Mouse (Mus musculus) testis, postnatal 14 days (tissue): ENCODE measurements around the gene Dcxr.
"Not testable (repeated sequence)": the region's sequence is repeated elsewhere in the genome, so short reads cannot be mapped to it uniquely, and the experiment has no call there.

Experiments
- DNase-seq: peaks from one replicate; pipeline ENCODE4 v3.0.0; 2021; ENCODE audit warnings: low spot score

Dcxr gene

GRCm38 (mm10) chr11:120727169-120727527, at the start of gene Dcxr:
Dcxr (minus strand) TSS chr11:120727281.
- DNase-seq = peak; percentile 85

GRCm38 (mm10) chr11:120775774-120776469, 48.8 kb upstream of the Dcxr start:
- peak; percentile 90 for DNase-seq

GRCm38 (mm10) chr11:120773463-120774190, 46.5 kb upstream of the Dcxr start:
- peak; percentile 40 for DNase-seq

- peak; percentile 50 for DNase-seq
Measured at GRCm38 (mm10) chr11:120772749-120773148, 45.7 kb upstream of the Dcxr start.

- DNase-seq = no peak
Measured at GRCm38 (mm10) chr11:120768206-120768605, 41.1 kb upstream of the Dcxr start.

- DNase-seq = not testable (repeated sequence)
Measured at GRCm38 (mm10) chr11:120767023-120767422, 39.9 kb upstream of the Dcxr start.

- not testable (repeated sequence) for DNase-seq
Measured at GRCm38 (mm10) chr11:120763121-120763999, 36.3 kb upstream of the Dcxr start.

- not testable (repeated sequence) for DNase-seq
Measured at GRCm38 (mm10) chr11:120762672-120763041, 35.6 kb upstream of the Dcxr start, which contains the start of gene Hmga1b. Hmga1b (plus strand) TSS chr11:120762794.

- DNase-seq = no peak
Measured at GRCm38 (mm10) chr11:120761811-120762671, 35.0 kb upstream of the Dcxr start.

- no peak for DNase-seq
Measured at GRCm38 (mm10) chr11:120760236-120760635, 33.2 kb upstream of the Dcxr start.

GRCm38 (mm10) chr11:120751606-120752005, 24.5 kb upstream of the Dcxr start:
- no peak for DNase-seq

GRCm38 (mm10) chr11:120749430-120749829, 22.3 kb upstream of the Dcxr start:
- DNase-seq = no peak

- DNase-seq = no peak
Measured at GRCm38 (mm10) chr11:120747974-120748373, 20.9 kb upstream of the Dcxr start.

- DNase-seq = no peak
Measured at GRCm38 (mm10) chr11:120744121-120744701, 17.1 kb upstream of the Dcxr start.

GRCm38 (mm10) chr11:120740981-120741380, 13.9 kb upstream of the Dcxr start:
- no peak for DNase-seq

- no peak for DNase-seq
Measured at GRCm38 (mm10) chr11:120736424-120736823, 9.3 kb upstream of the Dcxr start.

GRCm38 (mm10) chr11:120733521-120733920, 6.4 kb upstream of the Dcxr start:
- no peak for DNase-seq

- no peak for DNase-seq
Measured at GRCm38 (mm10) chr11:120731858-120732680, 5.0 kb upstream of the Dcxr start, which contains the start of gene Cbr2. Cbr2 (minus strand) TSS chr11:120732114.

GRCm38 (mm10) chr11:120731395-120731794, 4.3 kb upstream of the Dcxr start:
- no peak for DNase-seq

- no peak for DNase-seq
Measured at GRCm38 (mm10) chr11:120730331-120730870, 3.3 kb upstream of the Dcxr start.
